Mouse (Mus musculus): ENCODE data around the gene Ino80.

GRCm38 (mm10) chr2:119379455-119379854 is 98.0 kb downstream of the Ino80 start:
- no peak for TF ChIP-seq CTCF (IDR thresholded peaks at IDR 0.05; ENCODE audit: low read depth, low read length)
- no peak for TF ChIP-seq POLR2A (IDR thresholded peaks at IDR 0.05; ENCODE audit: extremely low read depth, insufficient read depth, low read length)
